Mouse (Mus musculus) cerebellum, postnatal 14 days (tissue): ENCODE measurements around the gene Krtap9-3.

Experiments
- DNase-seq, 2 experiments: peaks; one replicate each; pipeline ENCODE4 v3.0.0; 2021; ENCODE audit warnings: mixed read lengths in 2 of 2

Gene Krtap9-3

DNA sequence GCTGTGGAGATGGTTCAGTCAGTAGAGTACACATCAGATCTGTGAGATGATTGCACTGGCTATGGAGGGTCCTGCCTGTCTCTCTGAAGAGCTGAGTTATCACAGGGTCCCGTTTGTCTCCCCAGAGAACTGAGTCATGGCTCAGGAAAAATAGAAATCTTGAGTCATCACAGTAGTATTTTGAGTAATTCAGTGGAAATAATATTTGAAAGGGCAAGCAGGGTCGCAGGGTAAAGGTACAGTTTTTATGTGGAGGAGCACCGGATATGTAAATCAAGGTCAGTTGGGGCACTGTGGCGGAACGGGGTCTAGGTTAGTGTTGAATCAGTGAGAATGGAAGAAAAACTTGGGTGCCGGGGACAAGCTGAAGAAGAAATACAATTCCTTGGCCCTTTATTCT, 35.3 kb downstream of the Krtap9-3 start:
- no peak for DNase-seq

GRCm38 (mm10) chr11:99559366-99559765, 38.5 kb downstream of the Krtap9-3 start, which contains the start of gene Gm11939:
Gene Gm11939 (minus strand): TSS chr11:99559466.
- DNase-seq: no peak

DNA sequence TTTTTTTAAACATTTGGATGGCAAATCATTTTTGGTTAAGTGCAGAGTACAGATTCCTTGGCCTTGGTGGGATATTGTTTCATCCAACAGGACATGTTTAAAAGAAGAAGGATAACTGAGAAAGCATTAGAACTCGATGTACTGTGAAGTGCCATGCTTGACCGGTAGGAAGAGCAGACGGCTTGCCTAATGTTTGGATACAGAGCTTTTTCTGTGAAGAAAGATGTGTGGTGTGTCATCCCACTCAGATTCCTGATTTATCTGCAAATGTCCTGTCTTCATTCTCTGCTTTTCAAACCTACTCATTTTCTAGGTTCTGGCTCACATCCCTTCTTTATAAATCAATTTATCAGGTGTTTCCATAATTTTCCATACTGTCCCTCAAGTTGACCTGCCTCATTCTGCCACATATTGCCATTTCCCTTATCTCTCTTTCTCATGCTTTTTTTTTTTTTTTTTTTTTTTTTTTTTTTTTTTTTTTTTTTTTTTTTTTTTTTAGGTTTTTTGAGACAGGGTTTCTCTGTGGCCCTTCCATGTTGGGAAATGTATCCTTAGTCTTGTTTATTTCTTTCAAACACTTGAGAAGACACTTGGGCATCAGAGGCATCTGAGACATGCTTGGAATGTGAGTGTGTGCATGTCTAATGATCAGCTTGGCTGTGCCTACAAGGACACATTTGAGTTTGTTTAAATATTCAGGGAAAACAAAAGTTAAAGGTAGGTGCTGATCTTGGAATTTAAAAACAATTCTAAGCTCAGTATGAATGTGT, 39.7 kb downstream of the Krtap9-3 start:
- no peak for DNase-seq

GRCm38 (mm10) chr11:99556753-99557152, 41.2 kb downstream of the Krtap9-3 start, which contains the start of gene Krtap3-2:
Gene Krtap3-2 (minus strand): TSS chr11:99556853.
- DNase-seq: no peak

DNA sequence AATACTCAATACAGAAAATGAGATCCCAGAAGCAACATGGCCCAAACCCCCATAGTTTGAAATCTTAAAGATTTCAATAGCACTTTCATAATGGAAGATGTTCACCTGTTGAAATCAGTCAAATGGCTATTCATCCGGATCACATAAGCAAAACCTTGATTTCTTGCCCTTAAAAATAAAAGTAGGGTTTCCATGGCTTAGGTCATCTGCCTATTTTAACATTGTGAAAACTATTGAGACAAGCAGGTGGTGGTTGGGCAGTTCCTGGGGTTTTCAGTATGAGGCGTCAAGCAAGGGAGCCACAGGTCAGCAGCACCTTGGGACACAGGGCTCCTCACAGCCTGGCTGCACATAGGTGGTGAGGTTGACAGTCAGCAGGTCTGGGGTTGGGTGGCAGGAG, 41.7 kb downstream of the Krtap9-3 start:
- DNase-seq: no peak

GRCm38 (mm10) chr11:99550765-99551164, 47.1 kb downstream of the Krtap9-3 start, which contains the start of gene Krtap3-3:
Gene Krtap3-3 (minus strand): TSS chr11:99550865.
- DNase-seq: no peak

DNA sequence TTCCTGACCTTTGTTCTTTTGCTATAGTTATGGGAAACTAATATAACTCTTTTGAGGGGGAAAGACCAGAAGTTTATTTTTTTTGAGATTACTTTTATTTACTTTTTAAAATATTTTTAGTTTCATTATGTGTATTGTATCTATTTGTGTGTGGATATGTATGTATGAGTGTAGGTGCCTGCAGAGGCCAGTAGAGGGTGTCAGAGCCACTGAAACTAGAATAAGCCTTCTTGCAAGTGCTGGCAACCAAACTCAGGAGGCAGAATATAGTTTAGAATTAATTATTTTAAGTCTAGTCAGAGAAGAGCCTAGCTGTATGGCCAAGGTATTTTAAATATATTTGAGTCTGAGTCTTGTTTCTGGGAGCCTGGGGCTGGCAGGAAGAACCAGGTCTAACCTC, 50.0 kb downstream of the Krtap9-3 start:
- no peak for DNase-seq
